Mouse (Mus musculus) hindbrain, embryonic 16.5 days (tissue): ENCODE measurements at regions not wholly inside any gene's neighbourhood (a gene's known extent, or its start where the extent isn't known, plus 50 kb on each side); places are given as distances from the start of the nearest gene placed in this dataset.

Source experiments
- ATAC-seq: fragments of 200-750 bp; cut with Nextera tagmentation; 2 replicates; pipeline ENCODE4 v1.8.0; 2017; ENCODE audit warnings: moderate TSS enrichment, moderate library complexity
- H3K27ac ChIP-seq: fragments of 300-500 bp; sonication (generic); 2 replicates; pipeline ENCODE4 v1.5.1; 2014; ENCODE audit warnings: low read depth, mild to moderate bottlenecking, control low read depth, low read length, moderate library complexity
- H3K27me3 ChIP-seq: fragments of 300-500 bp; sonication (generic); replicated peaks from 2 replicates; pipeline ENCODE4 v1.6.1; 2014; ENCODE audit warnings: low read length; ENCODE audit not compliant: control insufficient read depth, insufficient read depth
- H3K36me3 ChIP-seq: fragments of 300-500 bp; sonication (generic); 2 replicates; pipeline ENCODE4 v1.6.1; 2014; ENCODE audit warnings: mild to moderate bottlenecking, low read length, moderate library complexity, mixed read lengths; ENCODE audit not compliant: control insufficient read depth, insufficient read depth
- H3K4me1 ChIP-seq: fragments of 300-500 bp; sonication (generic); 2 replicates; pipeline ENCODE4 v1.6.1; 2014; ENCODE audit warnings: low read depth, low read length; ENCODE audit not compliant: control insufficient read depth, insufficient read depth
- H3K4me2 ChIP-seq: fragments of 300-500 bp; sonication (generic); 2 replicates; pipeline ENCODE4 v1.6.1; 2014; ENCODE audit warnings: mild to moderate bottlenecking, low read length, control low read depth, moderate library complexity
- H3K4me3 ChIP-seq: fragments of 300-500 bp; sonication (generic); 2 replicates; pipeline ENCODE4 v1.5.1; 2014; ENCODE audit warnings: mild to moderate bottlenecking, low read length, control low read depth, moderate library complexity
- H3K9ac ChIP-seq: fragments of 300-500 bp; sonication (generic); 2 replicates; pipeline ENCODE4 v1.6.1; 2014; ENCODE audit warnings: low read depth, mild to moderate bottlenecking, control low read depth, low read length, moderate library complexity
- H3K9me3 ChIP-seq: fragments of 300-500 bp; sonication (generic); 2 replicates; pipeline ENCODE4 v1.6.1; 2014; ENCODE audit warnings: mild to moderate bottlenecking, low read length, moderate library complexity; ENCODE audit not compliant: control insufficient read depth
- WGBS: fragments of 180-500 bp; shearing (Covaris S2); extraction: QIAGEN DNeasy Blood & Tissue Kit; methylation state at CpG from one replicate; pipeline ENCODE4 v1.1.7; 2014; 5-methylcytosine and 5-hydroxymethylcytosine counted together

- ATAC-seq = no peak
- H3K27ac ChIP-seq = 0 out of 2 replicates have a peak overlapping the region, but pooled peaks have one; percentile 24
- H3K4me3 ChIP-seq = no peak overlapping the region
- peaks cover 3% of the 10 kb centered on the region for H3K4me1 ChIP-seq
- no peaks in the 10 kb centered on the region for H3K36me3 ChIP-seq
- WGBS = 72% methylated on average over 3 of the region's 3 CpGs
- H3K4me2 ChIP-seq = no peak overlapping the region
- H3K9me3 ChIP-seq = no peaks in the 10 kb centered on the region
- H3K27me3 ChIP-seq = no peaks in the 10 kb centered on the region
- H3K9ac ChIP-seq = no peak overlapping the region
These were observed 71.7 kb upstream of the Mpp6 start for GRCm38 (mm10) chr6:50038369-50038768.

DNA sequence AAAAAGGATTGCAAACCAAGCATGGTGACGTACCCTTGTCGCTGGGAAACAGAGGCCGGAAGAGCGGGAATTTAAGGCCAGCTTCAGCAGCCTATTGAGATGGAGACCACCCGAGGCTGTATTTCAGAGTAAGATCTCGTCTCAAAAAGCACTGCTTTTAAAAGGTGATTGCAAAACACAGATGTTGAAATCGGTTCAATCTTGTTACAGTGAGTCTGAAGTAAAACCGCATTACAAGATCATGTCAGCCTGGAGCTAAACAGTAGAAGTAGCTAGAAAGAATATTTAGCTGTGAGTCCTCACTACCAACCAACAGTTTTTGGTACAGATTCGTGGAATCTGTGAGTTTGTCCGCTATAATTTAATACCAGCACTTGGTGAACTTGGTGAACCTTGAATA, 69.0 kb upstream of the Mpp6 start:
- Histone ChIP-seq H3K4me1 (no peaks in the 10 kb centered on the region), H3K9ac (no peak overlapping the region), H3K4me3 (no peak overlapping the region), H3K27ac (no peak overlapping the region), H3K27me3 (no peaks in the 10 kb centered on the region), H3K36me3 (no peaks in the 10 kb centered on the region), H3K4me2 (no peak overlapping the region), H3K9me3 (no peaks in the 10 kb centered on the region)
- ATAC-seq = no peak
- WGBS = 63% methylated on average over 10 of the region's 10 CpGs

DNA sequence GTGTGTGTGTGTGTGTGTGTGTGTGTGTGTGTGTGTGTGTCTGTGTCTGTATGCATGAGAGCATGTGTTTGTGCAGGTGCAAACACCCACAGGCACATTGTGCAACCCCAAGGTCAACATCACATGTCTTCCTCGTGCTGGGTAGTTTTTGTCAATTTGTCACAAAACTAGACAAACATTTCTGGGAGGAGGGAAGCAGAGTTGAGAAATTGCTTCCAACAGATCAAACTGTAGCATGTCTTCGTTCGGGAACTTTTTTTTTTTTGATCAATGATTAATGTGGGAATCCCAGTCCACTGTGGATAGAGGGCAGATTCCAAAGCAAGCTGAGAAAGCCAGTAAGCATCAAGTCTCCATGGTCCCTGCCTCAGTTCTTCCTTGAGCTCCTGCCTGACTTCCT, 67.9 kb upstream of the Mpp6 start:
- no peak overlapping the region for H3K9ac ChIP-seq
- H3K4me3 ChIP-seq = no peak overlapping the region
- H3K4me2 ChIP-seq = no peak overlapping the region
- no peaks in the 10 kb centered on the region for H3K4me1 ChIP-seq
- H3K27me3 ChIP-seq = no peaks in the 10 kb centered on the region
- no peaks in the 10 kb centered on the region for H3K9me3 ChIP-seq
- ATAC-seq = no peak
- H3K36me3 ChIP-seq = no peaks in the 10 kb centered on the region
- WGBS = 66% methylated on average over 3 of the region's 3 CpGs
- no peak overlapping the region for H3K27ac ChIP-seq

GRCm38 (mm10) chr6:50044165-50044564, 65.9 kb upstream of the Mpp6 start:
- Histone ChIP-seq H3K4me3 (no peak overlapping the region), H3K27me3 (no peaks in the 10 kb centered on the region), H3K36me3 (no peaks in the 10 kb centered on the region), H3K27ac (no peak overlapping the region), H3K4me1 (no peaks in the 10 kb centered on the region), H3K9ac (no peak overlapping the region), H3K9me3 (no peaks in the 10 kb centered on the region), H3K4me2 (no peak overlapping the region)
- WGBS = 84% methylated on average over 1 of the region's 1 CpGs
- ATAC-seq = no peak

DNA sequence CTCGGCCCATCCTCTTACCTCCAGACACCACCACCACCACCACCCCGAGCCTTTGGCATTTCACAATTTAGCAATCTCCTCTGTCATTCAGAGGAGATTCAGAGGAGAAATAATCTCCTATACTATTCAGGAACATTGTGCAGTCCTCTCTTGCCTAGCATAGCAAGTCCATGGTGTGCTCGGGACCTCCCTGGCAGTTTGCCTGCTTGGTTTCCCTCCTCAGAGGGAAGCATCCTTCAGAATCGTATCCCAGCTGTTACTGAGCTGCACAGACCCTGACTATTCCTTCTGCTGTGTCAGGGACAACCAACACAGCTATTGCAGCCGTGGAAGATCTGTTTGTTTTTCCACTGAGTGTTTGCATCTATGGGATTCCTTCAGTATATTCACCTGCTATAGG, 63.3 kb upstream of the Mpp6 start:
- Histone ChIP-seq H3K36me3 (no peaks in the 10 kb centered on the region), H3K9ac (no peak overlapping the region), H3K27ac (no peak overlapping the region), H3K4me3 (no peak overlapping the region), H3K9me3 (no peaks in the 10 kb centered on the region), H3K4me2 (no peak overlapping the region), H3K27me3 (no peaks in the 10 kb centered on the region), H3K4me1 (no peaks in the 10 kb centered on the region)
- 74% methylated on average over 5 of the region's 5 CpGs for WGBS
- no peak for ATAC-seq

DNA sequence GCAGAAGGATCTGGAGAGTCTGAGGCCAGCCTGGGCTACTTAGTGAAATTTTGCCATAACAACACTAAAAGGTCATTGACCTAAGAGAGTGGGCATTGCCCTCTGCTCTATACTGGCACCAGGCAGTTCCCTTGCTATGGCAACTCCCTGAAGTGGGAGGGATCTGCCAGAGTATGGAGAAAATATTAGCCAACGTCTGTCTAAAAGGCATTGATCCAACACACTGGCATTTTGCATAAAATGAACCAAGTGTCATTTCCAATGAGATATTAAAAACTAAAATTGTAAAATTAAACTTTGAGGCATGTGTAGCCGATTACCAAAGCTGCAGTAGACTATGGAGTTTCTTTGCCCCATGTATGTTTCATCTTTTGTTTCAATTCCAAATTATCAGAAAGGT, 57.6 kb upstream of the Mpp6 start:
- no peaks in the 10 kb centered on the region for H3K36me3 ChIP-seq
- H3K4me1 ChIP-seq = no peaks in the 10 kb centered on the region
- no peak overlapping the region for H3K4me3 ChIP-seq
- 78% methylated on average over 2 of the region's 2 CpGs for WGBS
- no peak overlapping the region for H3K4me2 ChIP-seq
- H3K27ac ChIP-seq = no peak overlapping the region
- ATAC-seq = no peak
- no peak overlapping the region for H3K9ac ChIP-seq
- no peaks in the 10 kb centered on the region for H3K9me3 ChIP-seq
- no peaks in the 10 kb centered on the region for H3K27me3 ChIP-seq

- H3K9ac ChIP-seq = no peak overlapping the region
- WGBS = 37% methylated on average over 2 of the region's 2 CpGs
- no peak for ATAC-seq
These were observed 57.0 kb upstream of the Mpp6 start for GRCm38 (mm10) chr6:50053086-50053485.

DNA sequence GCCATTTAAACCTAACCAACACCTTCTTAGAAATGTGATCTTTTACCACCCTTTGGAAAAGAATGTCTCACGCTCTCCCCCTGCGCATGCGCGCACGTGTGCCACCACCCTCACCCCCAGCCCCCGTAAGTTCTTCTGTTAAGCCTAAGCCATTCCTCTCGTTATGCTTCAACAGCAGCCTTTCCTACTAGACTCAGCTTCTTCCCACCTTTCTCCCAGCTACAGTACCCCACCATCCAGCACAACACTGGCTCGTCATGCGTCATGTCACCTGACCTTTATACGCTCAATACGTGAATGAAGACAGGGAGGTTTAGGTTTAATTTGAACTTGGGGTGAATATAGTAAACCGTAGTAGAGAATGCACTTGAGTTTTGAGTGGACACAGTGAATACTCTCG, 55.8 kb upstream of the Mpp6 start:
- H3K36me3 ChIP-seq = no peaks in the 10 kb centered on the region
- H3K9ac ChIP-seq = no peak overlapping the region
- no peaks in the 10 kb centered on the region for H3K9me3 ChIP-seq
- H3K4me3 ChIP-seq = no peak overlapping the region
- no peak overlapping the region for H3K27ac ChIP-seq
- no peak overlapping the region for H3K4me2 ChIP-seq
- ATAC-seq = no peak
- no peaks in the 10 kb centered on the region for H3K4me1 ChIP-seq
- H3K27me3 ChIP-seq = no peaks in the 10 kb centered on the region
- 72% methylated on average over 13 of the region's 13 CpGs for WGBS

More at GRCm38 (mm10) chr6:50053086-50053485, 57.0 kb upstream of the Mpp6 start:
- no peaks in the 10 kb centered on the region for H3K27me3 ChIP-seq
- no peak overlapping the region for H3K4me2 ChIP-seq
- no peak overlapping the region for H3K4me3 ChIP-seq
- no peaks in the 10 kb centered on the region for H3K9me3 ChIP-seq
- H3K36me3 ChIP-seq = no peaks in the 10 kb centered on the region
- H3K27ac ChIP-seq = no peak overlapping the region
- H3K4me1 ChIP-seq = no peaks in the 10 kb centered on the region

DNA sequence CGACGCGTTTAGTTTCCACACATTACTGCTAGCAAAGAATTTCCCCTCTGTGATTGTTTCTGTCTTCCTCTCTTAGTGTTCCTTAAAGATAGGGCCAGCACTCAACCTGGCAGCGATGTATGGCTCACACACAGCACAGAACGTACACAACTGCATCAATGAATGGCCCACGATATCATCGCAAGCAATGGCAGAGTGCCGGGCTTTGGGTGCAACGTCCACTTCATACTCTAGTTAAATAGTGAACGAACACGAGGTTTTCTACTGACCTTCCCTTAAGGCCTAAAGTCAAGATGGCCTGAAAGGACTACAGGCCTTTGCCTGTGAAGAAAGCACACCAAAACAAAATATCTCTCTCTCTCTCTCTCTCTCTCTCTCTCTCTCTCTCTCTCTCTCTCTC, 51.4 kb upstream of the Mpp6 start:
- H3K4me3 ChIP-seq = no peak overlapping the region
- WGBS = 90% methylated on average over 11 of the region's 11 CpGs
- no peak for ATAC-seq
- H3K27me3 ChIP-seq = no peaks in the 10 kb centered on the region
- H3K4me1 ChIP-seq = no peaks in the 10 kb centered on the region
- no peaks in the 10 kb centered on the region for H3K9me3 ChIP-seq
- no peak overlapping the region for H3K4me2 ChIP-seq
- no peaks in the 10 kb centered on the region for H3K36me3 ChIP-seq
- no peak overlapping the region for H3K27ac ChIP-seq
- no peak overlapping the region for H3K9ac ChIP-seq

- no peak for ATAC-seq
- Histone ChIP-seq H3K9me3 (no peaks in the 10 kb centered on the region), H3K4me3 (no peak overlapping the region), H3K4me1 (no peaks in the 10 kb centered on the region), H3K27ac (no peak overlapping the region), H3K27me3 (no peaks in the 10 kb centered on the region), H3K36me3 (no peaks in the 10 kb centered on the region), H3K9ac (no peak overlapping the region), H3K4me2 (no peak overlapping the region)
- WGBS = 84% methylated on average over 3 of the region's 3 CpGs
These were observed 50.1 kb upstream of the Mpp6 start for GRCm38 (mm10) chr6:50059917-50060316.
